Mouse (Mus musculus) midbrain, embryonic 14.5 days (tissue): ENCODE data around the gene Atp12a. TPM values are rescaled to one million over a fixed set of nuclear protein-coding genes. Genes with fewer than 3 reads are reported as not detected.
A peak's percentile ranks its signal among the peaks of the same experiment; 100 is the strongest.

ENCODE experiments used
- ATAC-seq: fragments of 200-750 bp; cut with Nextera tagmentation; 2 replicates; pipeline ENCODE4 v1.8.0; 2017; ENCODE audit warnings: moderate number of reproducible peaks, moderate library complexity; ENCODE audit not compliant: low FRiP score, low TSS enrichment
- DNase-seq: peaks from one replicate; pipeline ENCODE4 v3.0.0-alpha.2; 2015
- H3K27ac ChIP-seq: fragments of 300-500 bp; sonication (generic); replicated peaks from 2 replicates; pipeline ENCODE4 v1.5.1; 2014; ENCODE audit warnings: mild to moderate bottlenecking, low read depth, low read length, moderate library complexity
- H3K27me3 ChIP-seq: fragments of 300-500 bp; sonication (generic); 2 replicates; pipeline ENCODE4 v1.6.1; 2014; ENCODE audit warnings: low read length, control low read depth, mixed read lengths; ENCODE audit not compliant: control insufficient read depth, insufficient read depth
- H3K36me3 ChIP-seq: fragments of 300-500 bp; sonication (generic); 2 replicates; pipeline ENCODE4 v1.6.1; 2014; ENCODE audit warnings: low read length, control low read depth; ENCODE audit not compliant: control insufficient read depth, insufficient read depth
- H3K4me1 ChIP-seq: fragments of 300-500 bp; sonication (generic); 2 replicates; pipeline ENCODE4 v1.6.1; 2014; ENCODE audit warnings: mild to moderate bottlenecking, antibody characterized with exemption, low read length, control low read depth; ENCODE audit not compliant: control insufficient read depth, insufficient read depth
- H3K4me2 ChIP-seq: fragments of 300-500 bp; sonication (generic); 2 replicates; pipeline ENCODE4 v1.6.1; 2014; ENCODE audit warnings: mild to moderate bottlenecking, low read length, moderate library complexity
- H3K4me3 ChIP-seq: fragments of 300-500 bp; sonication (generic); replicated peaks from 2 replicates; pipeline ENCODE4 v1.5.1; 2014; ENCODE audit warnings: low read depth, low read length
- H3K9ac ChIP-seq: fragments of 300-500 bp; sonication (generic); replicated peaks from 2 replicates; pipeline ENCODE4 v1.6.1; 2014; ENCODE audit warnings: mild to moderate bottlenecking, low read length, moderate library complexity
- H3K9me3 ChIP-seq: fragments of 300-500 bp; sonication (generic); 2 replicates; pipeline ENCODE4 v1.6.1; 2016; ENCODE audit warnings: low read length, control low read depth, mixed read lengths; ENCODE audit not compliant: control insufficient read depth
- WGBS: fragments of 180-500 bp; shearing (Covaris S2); extraction: QIAGEN DNeasy Blood & Tissue Kit; methylation state at CpG from one replicate; pipeline ENCODE4 v1.1.7; 2014; 5-methylcytosine and 5-hydroxymethylcytosine counted together
- polyA plus RNA-seq: library from polyadenylated mRNA; unstranded; fragments of >200 nt; fragmentation: Nextera tagmentation; extraction: Ambion mirVana; gene quantifications from 2 replicates; pipeline ENCODE4 v1.2.1, GENCODE M21; 2014

Gene Atp12a
- polyA plus RNA-seq, 1 experiment from 2014 or later = 0.37 TPM

DNA sequence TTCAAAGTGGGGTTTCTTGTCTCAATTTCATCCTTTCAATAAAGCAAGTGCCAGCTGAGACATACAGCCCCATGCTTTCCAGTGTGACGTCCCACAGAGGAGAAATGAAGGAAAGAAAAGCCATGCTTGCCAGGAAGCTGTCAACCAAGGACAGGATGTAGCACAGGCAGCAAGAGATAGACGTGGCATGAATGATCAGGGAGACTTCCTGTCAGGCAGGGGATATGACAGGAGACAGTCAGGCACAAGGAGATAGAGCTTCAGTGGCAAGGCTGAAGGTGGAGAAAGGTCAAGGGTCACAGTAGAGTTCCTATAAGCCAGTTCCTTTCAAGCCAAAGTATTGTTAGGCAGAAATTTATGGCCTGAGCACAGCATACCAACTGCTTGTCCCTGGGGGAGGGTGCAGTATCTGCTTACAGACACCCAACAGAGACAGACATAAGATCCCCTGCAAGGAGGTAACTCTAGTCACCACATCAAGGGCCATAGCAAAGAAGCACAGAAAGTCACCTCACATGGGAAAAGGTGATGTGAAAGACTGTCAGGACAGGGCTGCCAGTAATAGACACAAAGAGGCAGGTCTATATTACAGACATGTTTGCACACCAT lies 28.9 kb downstream of the Atp12a start:
- no peaks in the 10 kb centered on the region for H3K4me1 ChIP-seq
- no peak overlapping the region for H3K27ac ChIP-seq
- H3K9me3 ChIP-seq = no peaks in the 10 kb centered on the region
- DNase-seq (no peak), ATAC-seq (no peak)
- no peak overlapping the region for H3K4me2 ChIP-seq
- no peak overlapping the region for H3K4me3 ChIP-seq
- H3K9ac ChIP-seq = no peak overlapping the region
- WGBS = 41% methylated on average over 2 of the region's 2 CpGs
- no peaks in the 10 kb centered on the region for H3K27me3 ChIP-seq
- no peaks in the 10 kb centered on the region for H3K36me3 ChIP-seq

DNA sequence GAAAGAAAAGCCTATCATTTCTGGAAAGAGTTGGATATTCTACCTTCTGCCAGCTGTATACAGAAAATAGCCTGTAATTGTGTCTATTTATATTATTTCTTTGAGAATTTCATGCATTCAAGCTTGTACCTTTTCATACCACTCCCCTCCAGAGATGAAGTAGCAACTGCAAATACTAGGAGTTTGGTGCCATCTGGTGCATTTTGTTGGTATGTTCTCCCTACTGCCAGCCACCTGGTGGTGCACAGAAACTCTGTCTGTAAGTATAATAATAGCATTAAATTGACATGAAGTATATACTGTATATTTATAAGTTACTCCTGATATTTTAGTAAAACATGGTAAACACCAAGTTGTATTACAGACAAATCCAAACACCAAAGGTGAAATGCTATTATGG lies 33.1 kb downstream of the Atp12a start:
- H3K4me3 ChIP-seq = no peak overlapping the region
- H3K4me2 ChIP-seq = no peak overlapping the region
- H3K27ac ChIP-seq = no peak overlapping the region
- DNase-seq = peak; percentile 67
- H3K9me3 ChIP-seq = no peaks in the 10 kb centered on the region
- no peaks in the 10 kb centered on the region for H3K4me1 ChIP-seq
- ATAC-seq = no peak
- H3K27me3 ChIP-seq = no peaks in the 10 kb centered on the region
- no peaks in the 10 kb centered on the region for H3K36me3 ChIP-seq
- H3K9ac ChIP-seq = no peak overlapping the region

DNA sequence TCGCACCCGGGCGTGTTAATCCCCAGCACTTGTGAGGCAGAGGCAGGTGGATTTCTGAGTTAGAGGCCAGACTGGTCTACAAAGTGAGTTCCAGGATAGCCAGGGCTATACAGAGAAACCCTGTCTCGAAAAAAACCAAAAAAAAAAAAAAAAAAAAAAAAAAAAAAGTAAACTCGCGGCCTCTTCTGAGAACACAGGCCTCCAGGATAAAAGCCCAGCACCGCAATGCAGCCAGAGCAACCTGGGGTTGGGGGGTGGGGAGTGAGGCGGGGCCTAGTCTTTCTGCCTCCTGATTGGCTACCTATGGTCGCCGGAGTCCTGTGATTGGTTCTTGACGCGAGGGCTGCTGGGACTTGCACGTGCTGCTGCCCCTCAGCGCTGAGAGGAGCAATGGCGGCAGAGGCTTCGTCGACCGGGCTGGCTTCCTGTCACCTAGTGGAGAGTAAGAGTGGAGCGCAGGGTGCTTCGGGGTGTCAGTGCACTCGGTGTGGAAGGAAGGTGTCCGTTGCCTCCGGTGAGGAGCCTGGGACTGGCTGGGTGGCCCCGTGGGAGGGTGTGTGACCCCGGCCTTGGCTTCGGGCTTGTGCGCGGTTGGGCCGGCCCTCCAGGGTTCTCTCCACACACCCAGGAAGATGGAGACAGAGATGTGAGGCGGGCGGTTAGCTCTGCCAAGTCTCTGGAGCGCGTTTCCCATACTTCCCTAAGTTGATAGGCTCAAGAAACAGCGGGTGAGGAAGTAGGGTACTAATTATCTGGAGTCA lies 37.6 kb downstream of the Atp12a start, which contains the start of gene Rnf17:
TSS of gene Rnf17 (plus strand) at position 271 of the 761 bp plus-strand sequence.
- H3K27ac ChIP-seq = no peak within 1 kb of the TSS
- WGBS = 69% methylated on average over 34 of the region's 34 CpGs
- H3K4me3 ChIP-seq = no peak within 1 kb of the TSS
- no peak within 1 kb of the TSS for H3K4me2 ChIP-seq
- H3K4me1 ChIP-seq = no peaks in the 10 kb centered on the region
- no peaks in the 10 kb centered on the region for H3K9me3 ChIP-seq
- no peak for DNase-seq
- ATAC-seq = no peak
- no peaks in the 10 kb centered on the region for H3K36me3 ChIP-seq
- H3K9ac ChIP-seq = no peak within 1 kb of the TSS
- H3K27me3 ChIP-seq = no peaks in the 10 kb centered on the region

DNA sequence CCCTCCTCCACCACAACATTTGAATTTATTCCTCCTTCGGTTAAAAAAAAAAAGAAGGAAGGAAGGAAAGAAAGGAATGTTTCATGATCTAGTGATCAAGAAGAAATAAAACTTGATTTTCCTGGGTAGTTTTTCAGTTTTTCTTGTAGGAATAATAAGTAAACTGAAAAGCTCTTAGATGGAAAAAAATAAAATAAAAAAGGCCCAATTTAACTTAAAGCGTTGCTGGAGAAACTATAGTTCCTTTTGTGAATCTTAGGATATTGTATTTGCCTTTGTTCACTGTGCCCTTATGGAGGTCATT lies 38.2 kb downstream of the Atp12a start:
- H3K36me3 ChIP-seq = no peaks in the 10 kb centered on the region
- DNase-seq (no peak), ATAC-seq (no peak)
- WGBS = 96% methylated on average over 2 of the region's 2 CpGs
- no peaks in the 10 kb centered on the region for H3K9me3 ChIP-seq
- no peak overlapping the region for H3K4me2 ChIP-seq
- no peaks in the 10 kb centered on the region for H3K27me3 ChIP-seq
- H3K4me3 ChIP-seq = no peak overlapping the region
- H3K27ac ChIP-seq = no peak overlapping the region
- H3K4me1 ChIP-seq = no peaks in the 10 kb centered on the region
- H3K9ac ChIP-seq = no peak overlapping the region

Other genes starting within 250 kb of the Atp12a start
- not detected in 2 replicates for gene Gzme, start 244.4 kb upstream of the Atp12a start, polyA plus RNA-seq
- gene Gzmd, start 232.5 kb upstream of the Atp12a start, polyA plus RNA-seq = not detected in 2 replicates
- not detected in 2 replicates for gene Gzmg, start 205.5 kb upstream of the Atp12a start, polyA plus RNA-seq
- not detected in 2 replicates for gene Gzmn, start 190.5 kb upstream of the Atp12a start, polyA plus RNA-seq
- gene Gzmf, start 153.7 kb upstream of the Atp12a start, polyA plus RNA-seq = not detected in 2 replicates
- gene Gzmc, start 130.4 kb upstream of the Atp12a start, polyA plus RNA-seq = not detected in 2 replicates
- not detected in 2 replicates for gene Gzmb, start 102.8 kb upstream of the Atp12a start, polyA plus RNA-seq
- gene Rnf17, start 37.5 kb downstream of the Atp12a start, polyA plus RNA-seq = 1.2 and 2.4 TPM in 2 replicates
- 4.1 and 9.2 TPM in 2 replicates for gene Cenpj, start 210.4 kb downstream of the Atp12a start, polyA plus RNA-seq
- 0.61 and 1.1 TPM in 2 replicates for gene Parp4, start 210.6 kb downstream of the Atp12a start, polyA plus RNA-seq